Mouse (Mus musculus) limb, embryonic 13.5 days (tissue): Measurements from ENCODE around the gene Rnf213. TPM values are rescaled to one million over a fixed set of nuclear protein-coding genes. Genes with fewer than 3 reads are reported as not detected.
"Not testable (repeated sequence)": the region's sequence is repeated elsewhere in the genome, so short reads cannot be mapped to it uniquely, and the experiment has no call there.

Experiments used
- ATAC-seq: fragments of 200-750 bp; cut with Nextera tagmentation; 2 replicates; pipeline ENCODE4 v1.8.0; 2017; ENCODE audit warnings: low read depth, moderate number of reproducible peaks, moderate TSS enrichment; ENCODE audit not compliant: low FRiP score
- H3K27ac ChIP-seq: fragments of 300-500 bp; sonication (generic); 2 replicates; pipeline ENCODE4 v1.5.1; 2015; ENCODE audit warnings: inconsistent platforms, mild to moderate bottlenecking, moderate library complexity
- H3K27me3 ChIP-seq: fragments of 300-500 bp; sonication (generic); 2 replicates; pipeline ENCODE4 v1.6.1; 2015; ENCODE audit warnings: mild to moderate bottlenecking, inconsistent platforms
- H3K36me3 ChIP-seq: fragments of 300-500 bp; sonication (generic); 2 replicates; pipeline ENCODE4 v1.6.1; 2015; ENCODE audit warnings: inconsistent platforms, mild to moderate bottlenecking, moderate library complexity
- H3K4me1 ChIP-seq: fragments of 300-500 bp; sonication (generic); 2 replicates; pipeline ENCODE4 v1.6.1; 2015; ENCODE audit warnings: inconsistent platforms
- H3K4me2 ChIP-seq: fragments of 300-500 bp; sonication (generic); replicated peaks from 2 replicates; pipeline ENCODE4 v1.6.1; 2015; ENCODE audit warnings: inconsistent platforms, mild to moderate bottlenecking, moderate library complexity
- H3K4me3 ChIP-seq: fragments of 300-500 bp; sonication (generic); 2 replicates; pipeline ENCODE4 v1.5.1; 2015; ENCODE audit warnings: moderate library complexity, mild to moderate bottlenecking, inconsistent platforms
- H3K9ac ChIP-seq: fragments of 300-500 bp; sonication (generic); 2 replicates; pipeline ENCODE4 v1.6.1; 2015; ENCODE audit warnings: mild to moderate bottlenecking, inconsistent platforms
- H3K9me3 ChIP-seq: fragments of 300-500 bp; sonication (generic); 2 replicates; pipeline ENCODE4 v1.6.1; 2016; ENCODE audit warnings: inconsistent platforms
- WGBS: fragments of 180-500 bp; shearing (Covaris S2); methylation state at CpG from one replicate; pipeline ENCODE4 v1.1.7; 2015; 5-methylcytosine and 5-hydroxymethylcytosine counted together
- polyA plus RNA-seq: library from polyadenylated mRNA; unstranded; fragments of >200 nt; fragmentation: Nextera tagmentation; extraction: Ambion mirVana; gene quantifications from 2 replicates; pipeline ENCODE4 v1.2.1, GENCODE M21; 2015

Rnf213 gene
- polyA plus RNA-seq, 1 experiment from 2014 or later: 3.2 TPM

DNA sequence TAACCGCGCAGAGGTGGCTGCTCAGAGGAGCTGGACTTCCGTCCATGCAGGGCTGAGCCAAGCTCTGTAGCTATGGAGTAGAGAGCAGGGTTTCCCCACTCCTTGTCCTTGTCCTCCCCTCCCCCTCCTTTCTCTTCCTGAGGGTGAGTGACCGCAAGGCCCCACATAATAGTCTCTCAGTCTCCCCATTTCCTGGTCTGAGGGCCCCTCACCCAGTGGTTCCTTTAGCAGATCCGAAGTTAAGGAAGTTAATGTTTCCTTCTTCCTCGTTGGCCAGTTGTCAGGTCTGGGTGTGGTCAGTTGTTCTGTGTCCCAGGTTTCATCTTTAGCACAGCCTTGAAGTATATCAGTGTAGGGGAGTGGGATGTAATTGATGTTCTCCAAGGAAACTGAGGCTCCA, 17.5 kb upstream of the Rnf213 start:
- Histone ChIP-seq H3K4me2 (no peak overlapping the region), H3K9ac (no peak overlapping the region), H3K27ac (no peak overlapping the region), H3K4me3 (no peak overlapping the region), H3K4me1 (no peaks in the 10 kb centered on the region), H3K36me3 (peaks cover 51% of the 10 kb centered on the region), H3K9me3 (no peaks in the 10 kb centered on the region), H3K27me3 (no peaks in the 10 kb centered on the region)
- no peak for ATAC-seq
- 83% methylated on average over 6 of the region's 6 CpGs for WGBS

DNA sequence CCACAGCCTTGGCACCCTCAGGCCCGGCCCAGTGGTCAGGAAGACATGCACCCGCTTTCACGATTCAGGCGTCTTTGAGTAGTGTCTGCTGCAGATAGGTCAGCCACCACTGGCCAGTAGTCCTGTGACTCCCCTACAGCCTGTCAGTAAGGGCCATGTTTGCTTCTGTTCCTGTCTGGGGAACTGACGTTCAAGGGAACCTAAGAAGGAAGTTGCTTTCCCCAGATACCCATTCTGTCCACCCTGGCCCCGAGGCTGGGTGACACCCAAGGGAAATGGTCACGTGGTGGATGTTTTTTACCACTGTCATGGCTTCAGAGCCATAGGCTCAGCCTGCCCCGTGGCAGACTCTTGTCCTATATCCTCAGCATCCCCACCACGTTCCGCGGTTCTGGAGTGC, 15.6 kb upstream of the Rnf213 start:
- H3K27me3 ChIP-seq: no peaks in the 10 kb centered on the region
- H3K4me2 ChIP-seq: no peak overlapping the region
- WGBS: 90% methylated on average over 11 of the region's 11 CpGs
- no peak overlapping the region for H3K9ac ChIP-seq
- H3K36me3 ChIP-seq: peaks cover 44% of the 10 kb centered on the region
- no peak overlapping the region for H3K27ac ChIP-seq
- no peak for ATAC-seq
- H3K4me1 ChIP-seq: no peaks in the 10 kb centered on the region
- H3K9me3 ChIP-seq: no peaks in the 10 kb centered on the region
- H3K4me3 ChIP-seq: no peak overlapping the region

DNA sequence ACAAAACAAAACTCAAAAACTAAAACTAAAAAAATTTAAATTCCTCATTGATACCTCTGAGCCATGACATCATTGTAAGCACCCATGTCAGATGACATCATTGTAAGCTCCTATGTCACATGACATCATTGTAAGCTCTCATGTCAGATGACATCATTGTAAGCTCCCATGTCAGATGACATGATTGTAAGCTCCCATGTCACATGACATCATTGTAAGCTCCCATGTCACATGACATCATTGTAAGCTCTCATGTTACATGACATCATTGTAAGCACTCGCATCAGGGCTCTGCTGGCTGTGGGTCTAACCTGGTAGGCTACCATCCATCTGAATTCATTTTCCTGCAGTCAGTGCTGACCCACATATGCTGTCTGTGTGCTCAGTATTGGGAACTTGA, 14.3 kb upstream of the Rnf213 start:
- no peaks in the 10 kb centered on the region for H3K9me3 ChIP-seq
- ATAC-seq: no peak
- H3K27ac ChIP-seq: no peak overlapping the region
- no peaks in the 10 kb centered on the region for H3K4me1 ChIP-seq
- H3K27me3 ChIP-seq: no peaks in the 10 kb centered on the region
- 90% methylated on average over 1 of the region's 1 CpGs for WGBS
- H3K9ac ChIP-seq: no peak overlapping the region
- H3K36me3 ChIP-seq: peaks cover 44% of the 10 kb centered on the region
- H3K4me2 ChIP-seq: no peak overlapping the region
- no peak overlapping the region for H3K4me3 ChIP-seq

DNA sequence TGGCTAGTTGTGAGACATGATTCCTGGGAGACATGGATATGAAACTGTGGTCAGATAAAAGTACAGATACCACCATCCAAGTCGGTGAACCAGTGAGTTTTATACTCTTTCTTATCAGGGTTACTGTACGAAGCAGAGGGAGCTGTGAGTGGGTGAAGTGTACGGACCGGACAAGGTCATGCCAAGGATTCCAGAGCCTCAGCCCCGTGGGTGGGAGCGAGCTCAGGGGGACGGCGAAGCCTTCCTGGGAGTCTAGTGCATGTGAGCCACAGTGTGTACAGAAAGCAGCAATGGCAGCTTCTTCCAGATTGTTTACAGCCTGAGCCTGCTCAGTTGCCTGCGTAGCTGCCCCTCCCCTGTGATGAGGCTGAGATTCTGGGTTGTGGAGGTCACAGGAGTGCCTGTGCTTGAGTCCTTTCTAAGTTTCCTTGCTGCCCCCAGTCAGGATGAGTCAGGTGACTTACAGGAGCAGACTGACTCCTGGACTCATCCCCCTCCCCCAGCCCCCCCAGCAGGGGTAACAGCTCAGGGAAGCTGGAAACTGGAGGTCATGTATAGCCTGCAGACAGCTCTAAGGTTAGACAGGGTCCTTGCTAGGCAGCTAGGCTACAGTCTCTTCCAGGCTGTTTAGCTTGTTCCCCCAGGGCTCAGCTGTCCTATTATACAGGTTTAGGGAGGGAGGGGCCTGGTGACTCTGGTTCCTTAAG, 11.1 kb upstream of the Rnf213 start:
- Histone ChIP-seq H3K36me3 (peaks cover 40% of the 10 kb centered on the region), H3K9ac (no peak overlapping the region), H3K9me3 (no peaks in the 10 kb centered on the region; the same call in 1 of the 2 replicates), H3K4me3 (no peak overlapping the region), H3K27me3 (no peaks in the 10 kb centered on the region), H3K4me1 (no peaks in the 10 kb centered on the region), H3K27ac (no peak overlapping the region), H3K4me2 (no peak overlapping the region)
- 83% methylated on average over 9 of the region's 9 CpGs for WGBS
- no peak for ATAC-seq

DNA sequence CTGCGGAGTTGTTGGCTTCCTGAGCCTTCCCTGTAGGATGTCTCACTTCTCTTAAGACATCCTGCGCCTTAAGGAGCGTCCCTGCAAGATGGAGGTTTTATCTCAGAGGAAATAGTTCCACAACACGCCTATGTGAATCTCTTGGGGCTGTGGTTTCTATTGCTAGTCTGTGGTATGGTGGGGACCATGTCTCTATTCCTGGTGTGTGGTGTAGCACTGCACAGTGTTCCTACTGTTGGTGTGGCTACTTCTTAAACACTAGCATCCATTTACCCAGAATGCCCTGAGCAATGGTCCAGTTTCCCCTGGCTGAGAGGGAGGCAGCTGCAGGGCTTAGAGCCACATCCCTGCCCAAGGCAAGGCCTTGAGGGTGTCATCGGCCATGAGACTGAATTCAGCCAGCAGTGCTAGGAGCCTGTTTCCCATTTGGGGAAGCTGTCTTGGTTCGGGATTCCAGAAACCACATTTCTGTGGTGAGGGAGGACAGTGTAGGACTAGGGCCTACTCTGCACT, 10.5 kb upstream of the Rnf213 start:
- no peak overlapping the region for H3K27ac ChIP-seq
- WGBS: 73% methylated on average over 6 of the region's 6 CpGs
- no peak overlapping the region for H3K4me3 ChIP-seq
- H3K36me3 ChIP-seq: peaks cover 34% of the 10 kb centered on the region
- no peaks in the 10 kb centered on the region for H3K4me1 ChIP-seq
- ATAC-seq: no peak
- H3K27me3 ChIP-seq: peaks cover under 1% of the 10 kb centered on the region
- no peak overlapping the region for H3K4me2 ChIP-seq
- H3K9me3 ChIP-seq: no peaks in the 10 kb centered on the region; the same call in 1 of the 2 replicates
- no peak overlapping the region for H3K9ac ChIP-seq

DNA sequence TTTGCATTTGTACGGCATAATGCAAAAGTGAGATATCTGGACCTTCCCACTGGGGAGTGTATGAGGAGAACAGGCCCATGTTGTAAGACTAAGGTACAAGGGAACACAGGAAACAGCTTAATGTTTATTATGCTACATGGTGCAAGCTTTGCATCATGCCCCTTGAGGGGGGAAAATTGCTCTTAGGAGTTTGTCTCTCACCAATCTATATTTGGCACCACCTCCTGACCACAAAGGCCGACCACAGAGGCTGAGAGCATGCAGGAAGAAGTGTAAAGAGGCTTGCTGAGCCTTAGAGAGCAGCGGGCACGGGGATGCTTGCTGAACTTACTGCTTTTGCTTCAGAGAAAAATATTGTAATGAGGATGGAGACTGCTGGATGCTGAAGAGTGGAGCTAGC, 8.0 kb upstream of the Rnf213 start:
- peaks cover 11% of the 10 kb centered on the region for H3K36me3 ChIP-seq
- no peaks in the 10 kb centered on the region; the same call in 1 of the 2 replicates for H3K9me3 ChIP-seq
- H3K9ac ChIP-seq: no peak overlapping the region
- no peak for ATAC-seq
- WGBS: 79% methylated on average over 4 of the region's 4 CpGs
- peaks cover 26% of the 10 kb centered on the region for H3K27me3 ChIP-seq
- peaks cover 5% of the 10 kb centered on the region for H3K4me1 ChIP-seq
- H3K4me3 ChIP-seq: no peak overlapping the region
- H3K4me2 ChIP-seq: no peak overlapping the region
- no peak overlapping the region for H3K27ac ChIP-seq

DNA sequence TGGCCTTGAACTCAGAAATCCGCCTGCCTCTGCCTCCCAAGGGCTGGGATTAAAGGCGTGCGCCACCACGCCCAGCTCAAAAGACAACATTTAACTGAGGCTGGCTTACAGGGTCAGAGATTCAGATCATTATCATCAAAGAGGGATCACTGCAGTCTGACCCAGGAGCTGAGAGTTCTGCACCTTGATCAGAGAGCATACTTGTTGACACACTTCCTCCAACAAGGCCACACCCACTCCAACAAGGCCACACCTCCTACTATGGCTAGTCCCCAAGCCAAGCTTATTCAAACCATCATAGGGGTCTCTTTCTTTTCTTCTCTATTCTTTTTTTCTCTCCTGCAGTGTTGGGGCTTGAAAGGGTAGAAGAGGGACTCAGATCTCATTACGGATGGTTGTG, 6.6 kb upstream of the Rnf213 start:
- 89% methylated on average over 5 of the region's 5 CpGs for WGBS
- no peak overlapping the region for H3K9ac ChIP-seq
- H3K36me3 ChIP-seq: peaks cover 1% of the 10 kb centered on the region
- no peak overlapping the region for H3K27ac ChIP-seq
- no peak for ATAC-seq
- no peak overlapping the region for H3K4me3 ChIP-seq
- no peaks in the 10 kb centered on the region; the same call in 1 of the 2 replicates for H3K9me3 ChIP-seq
- H3K4me2 ChIP-seq: no peak overlapping the region
- peaks cover 13% of the 10 kb centered on the region for H3K4me1 ChIP-seq
- H3K27me3 ChIP-seq: peaks cover 39% of the 10 kb centered on the region

DNA sequence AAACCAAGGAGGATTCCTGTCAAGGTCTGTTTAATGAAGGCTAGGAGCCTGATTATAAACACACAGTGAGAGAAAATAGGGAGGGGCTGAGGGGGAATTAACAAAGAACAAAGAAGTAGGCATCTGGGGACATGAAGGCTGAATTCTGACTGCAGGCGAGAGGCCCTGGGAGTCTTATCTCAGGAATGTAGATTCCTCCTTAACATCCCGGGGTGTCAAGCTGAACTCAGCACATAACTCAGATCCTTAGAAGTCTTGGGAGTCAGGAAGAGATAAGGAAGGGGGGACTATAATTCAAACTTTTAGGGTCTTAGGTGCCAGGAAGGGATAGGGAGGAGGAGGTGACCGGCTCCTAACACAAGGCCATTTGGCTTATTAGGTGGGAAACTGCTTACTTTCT, 5.6 kb upstream of the Rnf213 start:
- not testable (repeated sequence) for H3K9me3 ChIP-seq, ATAC-seq, H3K9ac ChIP-seq, H3K4me2 ChIP-seq, H3K27ac ChIP-seq, H3K36me3 ChIP-seq, H3K4me3 ChIP-seq
- peaks cover 49% of the 10 kb centered on the region for H3K27me3 ChIP-seq
- 6% methylated on average over 3 of the region's 3 CpGs for WGBS
- H3K4me1 ChIP-seq: peaks cover 21% of the 10 kb centered on the region

DNA sequence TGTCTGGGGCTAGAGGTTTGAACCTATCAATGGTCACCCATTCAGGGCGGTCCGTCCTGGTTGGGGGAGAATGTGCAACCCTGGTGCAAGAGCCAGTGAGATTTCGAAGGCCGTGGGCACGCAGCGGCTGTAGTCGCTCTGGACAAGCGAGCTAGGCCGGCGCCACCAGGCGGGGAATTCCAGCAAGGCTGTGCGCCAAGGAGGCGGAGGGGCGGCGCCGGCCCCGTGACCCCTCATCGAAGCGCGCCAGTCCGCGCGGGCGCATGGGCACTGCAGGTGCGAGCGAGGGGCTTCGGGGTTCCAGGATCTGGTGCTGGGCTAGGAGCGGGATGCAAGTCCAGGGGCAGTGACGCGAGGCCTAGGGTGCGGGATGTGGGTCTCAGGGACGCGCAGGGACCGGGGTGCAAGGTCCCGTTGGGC, 3.0 kb upstream of the Rnf213 start:
- Histone ChIP-seq H3K9me3 (no peaks in the 10 kb centered on the region; the same call in 1 of the 2 replicates), H3K4me3 (peak overlapping the region; percentile 69), H3K27me3 (peaks cover 67% of the 10 kb centered on the region), H3K4me2 (peak overlapping the region; percentile 98), H3K9ac (peak overlapping the region; percentile 75), H3K4me1 (peaks cover 35% of the 10 kb centered on the region), H3K27ac (peak overlapping the region; percentile 48; the same call in 1 of the 2 replicates), H3K36me3 (no peaks in the 10 kb centered on the region)
- under 1% methylated on average over 35 of the region's 35 CpGs for WGBS
- ATAC-seq: no peak; the same call in 1 of the 2 replicates

DNA sequence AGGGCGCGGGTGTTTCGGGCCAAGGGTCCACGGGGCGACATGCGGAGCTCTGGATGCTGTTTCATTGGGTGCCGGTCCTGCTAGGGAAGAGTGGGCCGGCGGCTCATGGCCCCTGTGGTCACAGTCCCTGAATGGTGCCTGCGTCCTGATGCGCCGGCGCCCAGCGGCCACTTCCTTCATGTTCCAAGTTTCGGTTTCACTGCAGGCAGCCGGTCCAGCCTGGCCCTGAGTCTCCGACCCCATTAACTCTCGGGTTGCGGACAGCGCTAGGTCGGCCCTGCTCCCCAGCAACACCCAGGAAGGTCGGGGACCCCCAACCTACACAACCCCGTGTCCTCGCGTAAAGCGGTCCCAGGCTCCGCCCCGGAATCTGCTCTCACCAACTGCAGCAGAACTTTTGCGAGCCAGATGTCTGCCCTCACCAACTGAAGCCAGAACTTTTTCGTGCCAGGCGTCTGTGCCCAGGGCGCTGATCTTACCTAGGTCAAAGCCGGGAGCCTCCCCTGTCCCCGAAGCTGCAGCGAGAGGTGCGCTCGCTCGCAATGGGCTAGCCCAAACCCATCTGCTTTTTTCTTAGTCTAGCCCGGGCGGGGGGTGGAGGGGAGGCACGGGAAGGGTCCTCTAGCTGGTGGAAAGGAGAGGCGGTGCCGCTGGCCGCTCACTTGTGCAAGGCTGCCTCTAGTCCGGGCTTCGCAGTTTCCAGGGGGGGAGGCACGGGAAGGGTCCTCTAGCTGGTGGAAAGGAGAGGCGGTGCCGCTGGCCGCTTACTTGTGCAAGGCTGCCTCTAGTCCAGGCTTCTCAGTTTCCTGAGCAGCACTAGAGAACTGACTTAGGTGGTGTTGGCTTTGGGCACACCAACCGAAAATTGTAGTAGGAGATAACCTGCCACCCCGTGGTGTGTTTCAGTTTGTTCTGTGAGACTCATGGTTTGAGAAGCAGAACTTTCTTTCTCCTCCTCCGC, 2.3 kb upstream of the Rnf213 start:
- peaks cover 74% of the 10 kb centered on the region for H3K27me3 ChIP-seq
- peak overlapping the region; percentile 98 for H3K4me2 ChIP-seq
- H3K4me3 ChIP-seq: peak overlapping the region; percentile 69
- 3% methylated on average over 52 of the region's 53 CpGs for WGBS
- H3K27ac ChIP-seq: peak overlapping the region; percentile 48
- H3K4me1 ChIP-seq: peaks cover 35% of the 10 kb centered on the region
- no peaks in the 10 kb centered on the region; the same call in 1 of the 2 replicates for H3K9me3 ChIP-seq
- peak; percentile 18; the same call in 1 of the 2 replicates for ATAC-seq
- no peaks in the 10 kb centered on the region for H3K36me3 ChIP-seq
- peak overlapping the region; percentile 75 for H3K9ac ChIP-seq

DNA sequence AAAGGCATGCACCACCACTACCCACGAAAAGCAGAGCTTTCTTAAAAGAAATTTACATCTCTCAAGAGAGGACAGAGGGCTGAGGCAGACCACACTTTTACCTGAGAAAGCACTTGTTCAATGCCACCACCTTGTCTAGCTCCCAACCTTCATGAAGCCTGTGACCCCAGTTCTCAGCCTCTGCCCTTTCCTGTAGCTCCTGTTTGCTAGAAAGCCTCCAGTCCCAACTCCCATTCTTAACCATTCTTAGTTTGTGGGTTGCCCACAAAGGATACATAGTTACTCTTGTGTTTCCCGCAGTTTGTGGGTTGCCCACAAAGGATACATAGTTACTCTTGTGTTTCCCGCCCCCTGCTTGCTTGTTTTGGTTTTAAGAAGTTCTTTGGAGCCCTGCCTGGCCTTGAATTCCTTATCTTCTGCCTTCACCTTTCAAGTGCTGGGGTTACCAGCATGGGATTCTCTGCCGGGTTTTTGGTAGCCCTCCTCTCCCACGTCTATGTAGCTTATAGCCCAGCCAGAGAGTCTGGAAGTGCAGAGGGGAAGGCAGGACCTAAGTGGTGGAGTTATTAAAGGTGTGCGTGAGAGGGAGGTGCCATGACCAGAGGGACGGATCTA, 1.4 kb upstream of the Rnf213 start:
- 42% methylated on average over 7 of the region's 7 CpGs for WGBS
- no peak for ATAC-seq
- Histone ChIP-seq H3K27me3 (peaks cover 84% of the 10 kb centered on the region), H3K9me3 (no peaks in the 10 kb centered on the region), H3K36me3 (no peaks in the 10 kb centered on the region), H3K4me2 (peak overlapping the region; percentile 98), H3K27ac (no peak overlapping the region), H3K4me1 (peaks cover 35% of the 10 kb centered on the region), H3K4me3 (peak overlapping the region; percentile 69), H3K9ac (no peak overlapping the region)
